Mouse (Mus musculus) liver, adult 10 weeks (tissue): ENCODE results near the gene Mxd1. TPM values are rescaled to one million over a fixed set of nuclear protein-coding genes. Genes with fewer than 3 reads are reported as not detected.

Source experiments
- polyA plus RNA-seq: library from polyadenylated mRNA; stranded (reverse); fragments of 350-450 nt; fragmentation: Illumina TruSeq; extraction: RNeasy Lipid Tissue Mini Kit (QIAGEN cat#74804); gene quantifications from one replicate; pipeline ENCODE4 v1.2.3, GENCODE M21; 2014; ENCODE audit warnings: low read depth, low replicate concordance

The Mxd1 gene
- polyA plus RNA-seq, result 2.4 TPM

DNA sequence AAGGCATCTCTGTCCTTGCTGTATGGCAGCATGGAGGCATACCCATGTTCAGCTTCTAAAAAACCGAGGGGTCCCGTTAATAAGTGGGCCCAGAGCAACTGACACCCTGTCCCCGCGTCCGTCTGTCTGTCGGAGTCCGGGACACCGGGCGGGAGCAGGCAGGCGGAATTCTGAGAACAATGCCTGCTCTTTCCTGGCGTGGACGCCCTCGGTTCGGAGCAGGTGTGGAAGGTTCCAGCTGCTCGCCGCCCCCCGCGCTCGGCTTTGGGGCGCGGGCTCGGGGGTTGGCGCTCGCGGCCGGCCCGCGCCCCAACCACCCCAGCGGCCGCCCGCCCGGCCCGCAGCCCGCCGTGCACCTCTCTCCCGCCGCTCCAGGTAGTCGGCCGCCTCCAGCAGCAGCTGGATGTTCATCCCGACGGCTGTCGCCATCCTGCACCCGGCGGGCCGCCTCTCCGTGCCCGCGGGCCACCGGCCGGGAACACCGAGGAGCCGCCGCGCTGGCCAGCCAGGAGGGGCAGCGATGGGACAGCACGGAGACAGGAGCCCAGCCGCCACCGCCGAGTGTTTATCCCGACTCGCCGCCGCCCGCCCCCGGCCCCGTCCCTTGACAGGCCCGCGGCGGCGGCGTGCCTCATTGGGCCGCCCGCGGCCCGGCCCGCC is at the start of gene Mxd1:
Mxd1 (minus strand) TSS at position 582 of the 660 bp plus-strand sequence.

DNA sequence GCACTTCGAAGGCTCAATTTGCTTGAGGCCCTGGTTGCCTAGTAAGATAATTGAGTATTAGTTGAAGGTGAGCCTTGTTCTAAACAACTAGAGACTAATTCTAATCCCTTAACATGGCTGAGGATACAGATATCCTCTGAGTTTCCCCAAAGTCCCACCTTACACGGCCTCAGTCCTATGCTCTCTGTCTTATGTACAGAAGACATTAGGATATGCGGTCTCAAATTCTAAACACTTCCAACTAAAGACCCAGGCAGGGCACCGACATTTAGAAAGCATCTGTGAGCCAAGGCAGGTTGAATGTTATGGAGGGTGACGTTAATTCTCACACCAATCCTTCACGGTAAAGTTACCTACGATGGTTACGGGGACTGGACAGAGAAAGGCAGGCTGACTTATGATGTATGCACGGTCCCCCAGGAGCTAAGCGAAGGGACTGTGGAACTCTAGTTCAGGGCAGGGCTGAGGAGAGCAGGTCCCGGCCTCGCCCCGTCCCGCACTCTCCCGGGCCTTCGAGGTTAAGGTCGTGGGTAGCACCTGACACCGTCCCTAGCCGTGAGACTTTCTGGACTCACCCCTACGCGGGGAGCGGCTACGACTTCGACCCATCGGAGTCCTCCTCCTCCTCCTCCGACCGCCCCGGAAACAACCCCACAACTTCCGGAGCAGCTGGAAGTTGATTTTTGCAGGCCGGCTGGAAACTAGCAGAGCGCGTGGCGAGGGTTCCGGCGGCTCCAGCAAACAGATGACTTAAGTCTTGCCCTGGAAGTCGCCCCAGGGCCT is 15.1 kb upstream of the Mxd1 start, which contains the start of gene Snrnp27:
Snrnp27 (minus strand) TSS at position 651 of the 783 bp plus-strand sequence.

DNA sequence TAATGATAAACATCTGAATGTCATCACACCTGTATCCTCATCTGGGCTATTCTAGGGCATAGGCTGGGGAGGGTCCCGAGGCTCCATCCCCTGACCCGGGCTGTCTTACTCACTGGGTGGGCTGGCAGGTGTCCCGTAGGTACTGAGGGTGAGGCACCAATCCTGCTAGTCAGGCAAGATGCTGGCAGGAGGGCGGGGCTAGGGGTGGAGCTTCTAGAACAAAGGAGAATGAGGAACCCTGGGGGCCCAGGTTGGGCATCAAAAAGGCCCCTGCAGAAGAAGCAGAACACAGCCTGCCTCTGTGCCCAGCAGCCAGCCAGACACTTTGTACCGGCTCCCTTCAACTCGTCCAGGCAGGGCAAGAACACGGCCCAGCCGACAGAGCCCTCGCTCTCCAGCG is 41.0 kb downstream of the Mxd1 start, which contains the start of gene Asprv1:
Asprv1 (plus strand) TSS at position 219 of the 400 bp plus-strand sequence.

Other genes with a start within 250 kb of the Mxd1 start
- not detected for gene Gm44790, start 242.5 kb downstream of the Mxd1 start, polyA plus RNA-seq
- gene C87436, start 230.8 kb downstream of the Mxd1 start, polyA plus RNA-seq, result 9.0 TPM
- 68.5 TPM for gene Pcbp1, start 142.8 kb downstream of the Mxd1 start, polyA plus RNA-seq
- gene Asprv1, start 41.0 kb downstream of the Mxd1 start, polyA plus RNA-seq, result not detected
- 52.1 TPM for gene Snrnp27, start 15.4 kb upstream of the Mxd1 start, polyA plus RNA-seq
- gene Gmcl1, start 64.2 kb upstream of the Mxd1 start, polyA plus RNA-seq, result 16.3 TPM
- 66.5 TPM for gene Anxa4, start 124.4 kb upstream of the Mxd1 start, polyA plus RNA-seq
- 3.5 TPM for gene Aak1, start 180.4 kb upstream of the Mxd1 start, polyA plus RNA-seq